Comparison of ENCODE assay signal across 7 mouse cellular contexts in genomic region chr7:79920344-79920983, GRCm38 (mm10). TPM values are rescaled to one million over a fixed set of nuclear protein-coding genes. Genes with fewer than 3 reads are reported as not detected.
DNase-seq lines count a peak whose midpoint lies in the region; ATAC-seq and TF ChIP-seq lines count a peak whose summit lies in the region.

Ap3s2 (minus strand) TSS chr7:79920649.

- peak within 1 kb of the TSS; percentile 92 for H3K27ac ChIP-seq in embryonic facial prominence, embryonic 10.5 days (replicated peaks)
- H3K27ac ChIP-seq in intestine, postnatal 0 days (ENCODE audit: low read depth, low read length), result peak within 1 kb of the TSS; percentile 58
- peak within 1 kb of the TSS; percentile 77 for H3K27ac ChIP-seq in midbrain, embryonic 12.5 days (replicated peaks)
- peak within 1 kb of the TSS; percentile 64 for H3K27ac ChIP-seq in small intestine, adult 2 months (ENCODE audit: insufficient read depth, low read depth, low read length)

- ATAC-seq in intestine, postnatal 0 days, result peak; percentile 85
- ATAC-seq in midbrain, embryonic 12.5 days (ENCODE audit: low FRiP score, low read depth), result peak; percentile 96

- peak; percentile 92 for DNase-seq in adrenal gland, postnatal 10 days
- peak; percentile 90 for DNase-seq in embryonic facial prominence, embryonic 10.5 days (ENCODE audit: low spot score)
- DNase-seq in gonadal fat pad, adult 2 months (ENCODE audit: low read depth), result no peak
- peak; percentile 94 for DNase-seq in left cerebral cortex, postnatal 4 days

- peaks cover 17% of the 10 kb centered on the region for H3K4me1 ChIP-seq in embryonic facial prominence, embryonic 10.5 days
- H3K4me1 ChIP-seq in intestine, postnatal 0 days (replicated peaks; ENCODE audit: control insufficient read depth, insufficient read depth, low read length), result 0 out of 2 replicates have a peak, but pooled peaks cover 2% of the 10 kb centered on the region
- peaks cover 16% of the 10 kb centered on the region for H3K4me1 ChIP-seq in midbrain, embryonic 12.5 days
- H3K4me1 ChIP-seq in small intestine, adult 2 months (ENCODE audit: control insufficient read depth, insufficient read depth, insufficient read length, low read length), result peaks cover 2% of the 10 kb centered on the region; the same call in 1 of the 2 replicates

- TF ChIP-seq CTCF in intestine, postnatal 0 days (IDR thresholded peaks at IDR 0.05; ENCODE audit: low read depth), result no peak
- TF ChIP-seq CTCF in small intestine, adult 2 months (IDR thresholded peaks at IDR 0.05; ENCODE audit: extremely low read depth, insufficient read length, insufficient replicate concordance, low read depth, low read length), result no peak

- H3K4me2 ChIP-seq in intestine, postnatal 0 days (replicated peaks; ENCODE audit: low read depth), result peak within 1 kb of the TSS; percentile 86
- peak within 1 kb of the TSS; percentile 67 for H3K4me2 ChIP-seq in midbrain, embryonic 12.5 days (replicated peaks)

- intact Hi-C loops in left cerebral cortex, postnatal 4 days (cut with DNase I), result no loop called here

- H3K4me3 ChIP-seq in embryonic facial prominence, embryonic 10.5 days, result peak within 1 kb of the TSS; percentile 89
- H3K4me3 ChIP-seq in intestine, postnatal 0 days (ENCODE audit: low read depth, low read length), result peak within 1 kb of the TSS; percentile 75
- H3K4me3 ChIP-seq in midbrain, embryonic 12.5 days, result peak within 1 kb of the TSS; percentile 77
- H3K4me3 ChIP-seq in small intestine, adult 2 months (ENCODE audit: low read depth, low read length), result peak within 1 kb of the TSS; percentile 78

- peak; percentile 81 for TF ChIP-seq POLR2A in small intestine, adult 2 months (IDR thresholded peaks at IDR 0.05; ENCODE audit: low read depth, low read length)

- no peaks in the 10 kb centered on the region for H3K9me3 ChIP-seq in embryonic facial prominence, embryonic 10.5 days
- no peaks in the 10 kb centered on the region for H3K9me3 ChIP-seq in intestine, postnatal 0 days (ENCODE audit: control insufficient read depth)
- no peaks in the 10 kb centered on the region for H3K9me3 ChIP-seq in midbrain, embryonic 12.5 days

- peak within 1 kb of the TSS; percentile 76 for H3K9ac ChIP-seq in intestine, postnatal 0 days (ENCODE audit: low read depth, low read length)
- peak within 1 kb of the TSS; percentile 82 for H3K9ac ChIP-seq in midbrain, embryonic 12.5 days (replicated peaks)

- peaks cover 4% of the 10 kb centered on the region for H3K36me3 ChIP-seq in embryonic facial prominence, embryonic 10.5 days (replicated peaks)
- H3K36me3 ChIP-seq in intestine, postnatal 0 days (ENCODE audit: control insufficient read depth, insufficient read depth), result peaks cover 3% of the 10 kb centered on the region; the same call in 1 of the 2 replicates
- peaks cover 9% of the 10 kb centered on the region for H3K36me3 ChIP-seq in midbrain, embryonic 12.5 days
- peaks cover 7% of the 10 kb centered on the region for H3K36me3 ChIP-seq in small intestine, adult 2 months (ENCODE audit: control insufficient read depth, insufficient read depth, low read length)

- H3K27me3 ChIP-seq in embryonic facial prominence, embryonic 10.5 days (replicated peaks; ENCODE audit: low read depth, poor library complexity, severe bottlenecking), result no peaks in the 10 kb centered on the region
- no peaks in the 10 kb centered on the region for H3K27me3 ChIP-seq in intestine, postnatal 0 days (replicated peaks; ENCODE audit: control insufficient read depth, insufficient read depth, low read length)
- no peaks in the 10 kb centered on the region for H3K27me3 ChIP-seq in midbrain, embryonic 12.5 days
- H3K27me3 ChIP-seq in small intestine, adult 2 months (ENCODE audit: control insufficient read depth, insufficient read depth, low read length), result no peaks in the 10 kb centered on the region

- WGBS in embryonic facial prominence, embryonic 10.5 days, result under 1% methylated on average over 34 of the region's 34 CpGs
- WGBS in intestine, postnatal 0 days, result under 1% methylated on average over 34 of the region's 34 CpGs
- under 1% methylated on average over 34 of the region's 34 CpGs for WGBS in midbrain, embryonic 12.5 days
- under 1% methylated on average over 34 of the region's 34 CpGs for WGBS in small intestine, adult 2 months

RNA-seq across cellular contexts. Expression of gene Ap3s2, which starts in this region (rescaled TPM):
- 10 to 100 TPM; 23.4 to 26.2 TPM for total RNA-seq in adrenal gland, postnatal 10 days (2021)
- polyA plus RNA-seq in embryonic facial prominence, embryonic 10.5 days (2016; fragmentation: Nextera tagmentation; extraction: Ambion mirVana), result 48.9 and 49.4 TPM in 2 replicates
- 14.3 and 15.7 TPM in 2 replicates for polyA plus RNA-seq in gonadal fat pad, adult 2 months (2012; rRNA removed)
- polyA plus RNA-seq in intestine, postnatal 0 days (2015; fragmentation: Nextera tagmentation; extraction: Ambion mirVana), result 21.2 and 21.3 TPM in 2 replicates
- 10 to 100 TPM; 50.8 to 51.6 TPM for total RNA-seq in left cerebral cortex, postnatal 4 days (2021)
- 55.3 and 55.5 TPM in 2 replicates for polyA plus RNA-seq in midbrain, embryonic 12.5 days (2016; fragmentation: Nextera tagmentation; extraction: Ambion mirVana)
- 5.2 and 10.4 TPM in 2 replicates for polyA plus RNA-seq in small intestine, adult 2 months (2012; rRNA removed)
